Mouse (Mus musculus): Measurements from ENCODE around the gene Lrig1.

DNA sequence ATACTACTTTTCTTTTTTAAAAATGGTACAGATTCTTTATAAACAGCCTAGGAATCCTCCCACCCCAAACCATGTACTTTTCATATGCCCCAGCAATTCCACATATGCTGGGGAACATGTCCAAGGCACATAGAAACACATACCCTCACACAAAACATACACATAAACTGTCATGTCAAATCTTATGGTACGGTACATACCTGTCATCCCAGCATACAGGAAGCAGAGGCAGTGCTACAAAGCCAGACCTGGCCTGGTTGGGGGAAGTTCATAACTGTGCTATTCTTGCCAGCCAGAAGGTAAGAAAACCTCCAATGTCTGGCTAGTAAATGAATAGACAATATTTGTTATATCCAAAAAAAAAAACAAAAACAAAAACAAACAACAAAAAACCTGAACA lies 20.7 kb downstream of the Lrig1 start:
- TF ChIP-seq POLR2A (IDR thresholded peaks at IDR 0.05; ENCODE audit: borderline replicate concordance, control insufficient read depth, low read depth, low read length), result no peak
- no peak for TF ChIP-seq CTCF (IDR thresholded peaks at IDR 0.05; ENCODE audit: control insufficient read depth, insufficient read depth, low read length)

Measured in bone marrow, adult 2 months (tissue).